Mouse (Mus musculus) ES-Bruce4 (cell line): ENCODE results near the gene Clstn2.

ENCODE experiments used
- CTCF ChIP-seq: IDR thresholded peaks from one replicate; pipeline ENCODE4 v1.8.1; 2011; ENCODE audit warnings: low read depth, low read length
- EP300 ChIP-seq: IDR thresholded peaks from 2 replicates; pipeline ENCODE4 v1.6.1; 2011; ENCODE audit warnings: low read depth, low read length; ENCODE audit not compliant: insufficient read depth
- POLR2A ChIP-seq: IDR thresholded peaks from one replicate; pipeline ENCODE4 v1.8.1; 2011; ENCODE audit warnings: low read length; ENCODE audit not compliant: insufficient read depth

DNA sequence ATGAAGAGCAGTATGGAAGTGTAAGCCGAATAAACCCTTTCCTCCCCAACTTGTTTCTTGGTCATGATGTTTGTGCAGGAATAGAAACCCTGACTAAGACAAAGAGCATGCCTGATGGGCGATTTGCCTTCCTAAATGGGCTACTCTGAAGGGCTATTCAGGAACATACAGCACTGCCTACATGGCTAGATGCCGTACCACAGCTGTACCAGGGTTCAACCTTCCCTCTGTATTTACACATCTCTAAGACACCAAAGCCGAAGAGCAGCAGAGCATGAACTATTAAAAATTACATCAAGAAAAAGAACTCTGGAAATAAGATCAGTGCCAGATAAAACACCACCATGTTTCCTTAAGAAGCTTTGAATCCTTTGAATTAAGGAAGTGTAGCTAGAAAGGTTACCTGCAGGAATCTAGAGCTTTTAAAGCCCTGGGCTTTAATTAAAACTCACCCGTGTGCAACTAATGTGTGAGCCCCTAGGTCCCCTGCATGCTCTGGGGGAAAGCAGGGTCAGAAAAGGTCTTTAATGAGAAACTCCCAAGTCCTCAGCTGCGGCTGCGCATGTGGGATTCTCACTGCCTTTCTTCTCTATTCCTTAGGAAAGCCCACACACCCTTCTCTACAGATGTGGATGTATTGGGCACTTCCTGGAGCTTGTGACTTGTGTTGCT is 277.2 kb downstream of the Clstn2 start:
- no peak for TF ChIP-seq POLR2A
- TF ChIP-seq CTCF = no peak
- TF ChIP-seq EP300 = no peak
